Mouse (Mus musculus): ENCODE results near the gene Slc6a4. TPM values are rescaled to one million over a fixed set of nuclear protein-coding genes. Genes with fewer than 3 reads are reported as not detected.

The Slc6a4 gene
- polyA plus RNA-seq (2012; rRNA removed) = 12.8 and 14.6 TPM in 2 replicates

DNA sequence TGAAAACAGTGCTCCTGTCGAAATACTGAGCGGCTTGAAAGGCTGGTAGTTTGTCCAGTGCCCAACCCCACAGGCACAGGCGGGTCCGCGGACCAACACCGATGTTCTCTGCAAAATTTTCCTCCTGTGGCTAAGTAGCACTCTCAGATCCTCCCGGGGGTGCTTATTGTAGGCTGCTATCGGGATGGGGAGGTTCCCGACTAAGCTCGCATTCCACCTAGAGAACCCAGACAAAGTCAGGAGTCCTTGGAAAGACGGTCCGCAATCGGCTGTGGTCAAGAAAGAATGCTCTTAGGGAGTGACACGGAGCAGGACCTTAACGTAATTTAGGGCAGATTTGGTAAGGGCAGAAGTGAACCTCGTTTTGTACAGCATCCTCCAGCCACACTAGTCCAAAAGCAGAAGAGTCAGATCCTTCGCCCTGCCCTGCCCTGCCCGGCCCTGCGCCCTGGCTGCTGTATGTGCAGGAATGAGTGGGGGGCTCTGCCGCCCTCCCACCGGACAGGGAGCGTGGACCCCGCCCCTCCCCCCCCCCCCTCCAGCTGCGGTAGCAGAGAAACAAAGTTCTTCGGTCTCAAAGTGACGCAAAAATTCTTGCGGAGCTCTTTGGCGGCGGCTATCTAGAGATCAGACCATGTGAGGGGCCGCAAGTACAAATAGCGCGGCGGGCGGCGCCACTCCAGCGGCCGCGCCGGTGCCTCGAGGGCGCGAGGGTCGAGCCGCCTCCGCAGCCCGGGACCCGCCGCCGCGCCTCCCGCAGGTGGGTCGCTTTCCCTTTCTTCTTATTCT is at the start of gene Slc6a4:
Slc6a4 (plus strand) TSS at position 688 of the 789 bp plus-strand sequence.
- DNase-seq = no peak
- TF ChIP-seq POLR2A (IDR thresholded peaks at IDR 0.05; ENCODE audit: low read depth, low read length) = no peak
- TF ChIP-seq CTCF (conservative IDR thresholded peaks at IDR 0.05; ENCODE audit: insufficient read depth, insufficient read length, low read depth, low read length) = no peak
- Histone ChIP-seq H3K27ac (ENCODE audit: insufficient read depth, low read depth, low read length) (no peak within 1 kb of the TSS), H3K36me3 (ENCODE audit: control insufficient read depth, insufficient read depth, low read length) (no peaks in the 10 kb centered on the region), H3K27me3 (replicated peaks; ENCODE audit: control insufficient read depth, insufficient read depth, low read length) (peaks cover 2% of the 10 kb centered on the region; the same call in 1 of the 2 replicates), H3K4me3 (ENCODE audit: insufficient read depth, low read depth, low read length) (peak within 1 kb of the TSS; percentile 47), H3K4me1 (ENCODE audit: control insufficient read depth, insufficient read depth, low read length) (0 out of 2 replicates have a peak, but pooled peaks cover 3% of the 10 kb centered on the region)
- WGBS = under 1% methylated on average over 52 of the region's 52 CpGs

DNA sequence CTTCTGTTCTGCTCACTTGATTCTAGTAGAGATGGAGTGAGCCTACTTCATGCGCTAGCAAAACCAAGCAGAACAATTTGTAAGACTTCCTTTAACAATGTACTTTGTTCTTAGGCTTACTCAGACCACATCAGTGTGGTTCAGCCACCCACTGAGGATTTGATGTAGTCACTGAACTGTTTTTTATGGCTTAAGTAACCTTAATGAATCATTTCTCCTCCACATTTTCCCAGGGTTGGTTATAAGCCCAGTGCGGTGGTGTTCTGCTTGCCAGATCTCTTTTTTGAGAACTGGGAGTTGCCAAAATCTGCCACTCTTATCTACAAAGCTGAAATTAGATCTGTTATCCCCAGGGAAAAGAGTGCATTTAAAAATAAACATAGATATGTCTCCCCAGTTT is 44.9 kb upstream of the Slc6a4 start:
- no peak for TF ChIP-seq POLR2A (IDR thresholded peaks at IDR 0.05; ENCODE audit: low read depth, low read length)
- 28% methylated on average over 2 of the region's 2 CpGs for WGBS
- Histone ChIP-seq H3K27me3 (replicated peaks; ENCODE audit: control insufficient read depth, insufficient read depth, low read length) (no peaks in the 10 kb centered on the region), H3K36me3 (ENCODE audit: control insufficient read depth, insufficient read depth, low read length) (peaks cover 14% of the 10 kb centered on the region), H3K27ac (ENCODE audit: insufficient read depth, low read depth, low read length) (0 out of 2 replicates have a peak overlapping the region, but pooled peaks have one; percentile 46), H3K4me1 (ENCODE audit: control insufficient read depth, insufficient read depth, low read length) (no peaks in the 10 kb centered on the region; the same call in 1 of the 2 replicates), H3K4me3 (ENCODE audit: insufficient read depth, low read depth, low read length) (no peak overlapping the region)
- peak; percentile 51 for DNase-seq

DNA sequence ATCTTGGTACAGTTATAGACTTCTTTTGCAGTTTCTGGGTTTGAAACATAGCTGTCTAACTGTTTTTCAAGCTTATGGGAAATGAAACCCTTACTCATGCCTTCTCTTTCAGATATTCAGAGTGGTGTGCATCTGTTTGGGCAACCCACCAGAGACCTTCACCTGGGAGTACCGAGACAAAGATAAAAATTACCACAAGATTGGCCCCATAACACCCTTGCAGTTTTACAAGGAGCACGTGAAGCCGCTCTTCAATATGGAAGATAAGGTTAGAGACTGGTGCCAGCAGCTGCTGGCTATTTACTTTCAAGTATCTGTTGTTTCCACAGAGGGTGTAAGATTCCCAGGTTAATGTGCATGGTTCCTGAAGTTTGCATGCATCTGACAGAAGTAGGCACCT is 32.7 kb upstream of the Slc6a4 start:
- Histone ChIP-seq H3K27me3 (replicated peaks; ENCODE audit: control insufficient read depth, insufficient read depth, low read length) (no peaks in the 10 kb centered on the region), H3K27ac (ENCODE audit: insufficient read depth, low read depth, low read length) (no peak overlapping the region), H3K4me1 (ENCODE audit: control insufficient read depth, insufficient read depth, low read length) (no peaks in the 10 kb centered on the region), H3K36me3 (ENCODE audit: control insufficient read depth, insufficient read depth, low read length) (peaks cover 25% of the 10 kb centered on the region), H3K4me3 (ENCODE audit: insufficient read depth, low read depth, low read length) (no peak overlapping the region)
- WGBS = 94% methylated on average over 3 of the region's 3 CpGs
- no peak for TF ChIP-seq CTCF (conservative IDR thresholded peaks at IDR 0.05; ENCODE audit: insufficient read depth, insufficient read length, low read depth, low read length)
- TF ChIP-seq POLR2A (IDR thresholded peaks at IDR 0.05; ENCODE audit: low read depth, low read length) = no peak
- DNase-seq = no peak

DNA sequence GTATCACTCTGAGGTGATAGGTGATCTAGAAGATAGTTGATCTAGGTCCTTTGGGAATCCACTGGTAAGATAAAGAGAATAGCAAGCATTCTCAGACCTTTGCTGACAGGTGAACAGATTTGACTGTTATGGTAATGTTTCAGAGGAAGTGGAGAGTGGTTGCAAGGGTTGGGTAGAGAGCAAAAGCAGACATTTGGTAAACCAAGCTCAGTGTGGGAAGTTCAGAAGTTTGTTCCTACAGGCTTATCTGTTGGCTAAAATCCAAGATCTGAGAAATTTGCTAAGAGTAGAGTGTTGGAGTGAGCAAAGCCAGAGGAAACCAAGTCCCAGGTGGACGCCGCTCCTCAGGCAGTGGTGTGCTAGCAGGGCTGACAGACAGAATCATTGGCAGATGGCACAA is 28.1 kb upstream of the Slc6a4 start:
- Histone ChIP-seq H3K27ac (ENCODE audit: insufficient read depth, low read depth, low read length) (no peak overlapping the region), H3K4me1 (ENCODE audit: control insufficient read depth, insufficient read depth, low read length) (no peaks in the 10 kb centered on the region), H3K36me3 (ENCODE audit: control insufficient read depth, insufficient read depth, low read length) (peaks cover 24% of the 10 kb centered on the region), H3K4me3 (ENCODE audit: insufficient read depth, low read depth, low read length) (no peak overlapping the region), H3K27me3 (replicated peaks; ENCODE audit: control insufficient read depth, insufficient read depth, low read length) (no peaks in the 10 kb centered on the region)
- DNase-seq = no peak
- no peak for TF ChIP-seq CTCF (conservative IDR thresholded peaks at IDR 0.05; ENCODE audit: insufficient read depth, insufficient read length, low read depth, low read length)
- no peak for TF ChIP-seq POLR2A (IDR thresholded peaks at IDR 0.05; ENCODE audit: low read depth, low read length)
- 82% methylated on average over 2 of the region's 2 CpGs for WGBS

DNA sequence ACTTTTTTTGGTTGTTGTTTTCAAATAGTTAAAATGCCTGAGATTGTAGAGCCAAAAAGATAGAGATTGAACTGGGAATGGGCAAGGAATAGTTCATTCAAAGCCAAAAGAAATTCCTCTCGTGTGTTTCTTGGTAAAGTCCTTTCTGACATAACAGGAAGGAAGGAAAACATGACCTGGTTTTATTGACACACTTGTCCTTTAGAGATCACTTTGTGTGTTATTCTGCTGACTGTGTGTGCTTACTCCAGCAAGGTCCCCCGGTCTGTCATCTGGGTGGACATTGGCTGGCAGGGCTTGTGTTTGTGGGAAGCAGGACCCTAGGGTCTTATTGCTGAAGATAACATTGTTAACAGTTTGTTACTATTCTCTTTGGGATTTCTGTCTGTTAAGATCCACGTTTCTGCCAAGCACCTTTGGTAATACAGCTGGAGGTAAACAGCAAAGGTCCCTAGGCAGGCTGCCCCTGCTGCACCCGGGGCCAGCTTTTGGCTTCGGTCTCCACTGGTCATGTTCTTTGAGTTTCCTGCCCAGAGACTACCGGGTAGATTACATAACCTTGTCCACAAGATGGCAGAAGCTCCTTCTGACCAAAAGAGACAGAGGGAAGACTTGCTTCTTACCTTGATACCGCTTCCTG is 23.6 kb upstream of the Slc6a4 start:
- Histone ChIP-seq H3K4me1 (ENCODE audit: control insufficient read depth, insufficient read depth, low read length) (no peaks in the 10 kb centered on the region), H3K36me3 (ENCODE audit: control insufficient read depth, insufficient read depth, low read length) (peaks cover 4% of the 10 kb centered on the region; the same call in 1 of the 2 replicates), H3K4me3 (ENCODE audit: insufficient read depth, low read depth, low read length) (no peak overlapping the region), H3K27ac (ENCODE audit: insufficient read depth, low read depth, low read length) (no peak overlapping the region), H3K27me3 (replicated peaks; ENCODE audit: control insufficient read depth, insufficient read depth, low read length) (no peaks in the 10 kb centered on the region)
- WGBS = 73% methylated on average over 7 of the region's 7 CpGs
- no peak for TF ChIP-seq CTCF (conservative IDR thresholded peaks at IDR 0.05; ENCODE audit: insufficient read depth, insufficient read length, low read depth, low read length)
- no peak for TF ChIP-seq POLR2A (IDR thresholded peaks at IDR 0.05; ENCODE audit: low read depth, low read length)
- peak; percentile 18 for DNase-seq

DNA sequence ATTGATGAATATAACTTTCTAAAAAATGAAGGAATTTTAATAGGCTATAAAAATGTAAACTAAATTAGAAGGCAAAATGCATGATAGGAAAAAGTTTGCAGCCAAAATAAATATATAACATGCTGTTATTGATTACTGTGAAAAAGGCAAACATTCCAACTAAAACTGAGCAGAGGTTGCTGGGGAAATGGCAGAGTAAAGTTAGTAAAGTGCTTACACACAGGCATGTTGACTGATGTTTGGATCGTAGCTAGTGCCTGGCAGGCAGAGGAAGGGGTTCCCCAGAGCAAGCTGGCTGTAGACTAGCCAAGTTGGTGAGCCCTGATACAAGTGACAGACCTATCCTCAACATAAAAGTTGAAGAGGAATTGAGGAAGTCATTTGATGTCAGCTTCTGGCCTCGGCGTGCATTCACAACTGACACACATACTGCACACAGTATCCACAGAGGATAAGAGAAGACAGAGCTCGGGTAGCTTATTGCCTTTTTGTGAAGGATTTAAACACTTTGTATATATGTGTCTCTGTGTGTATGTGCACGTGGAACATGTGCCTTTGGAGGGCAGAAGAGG is 16.7 kb upstream of the Slc6a4 start:
- no peaks in the 10 kb centered on the region for H3K4me1 ChIP-seq (ENCODE audit: control insufficient read depth, insufficient read depth, low read length)
- H3K4me3 ChIP-seq (ENCODE audit: insufficient read depth, low read depth, low read length) = no peak overlapping the region
- H3K36me3 ChIP-seq (ENCODE audit: control insufficient read depth, insufficient read depth, low read length) = no peaks in the 10 kb centered on the region; the same call in 1 of the 2 replicates
- H3K27ac ChIP-seq (ENCODE audit: insufficient read depth, low read depth, low read length) = no peak overlapping the region
- DNase-seq = no peak
- no peaks in the 10 kb centered on the region for H3K27me3 ChIP-seq (replicated peaks; ENCODE audit: control insufficient read depth, insufficient read depth, low read length)
- WGBS = 66% methylated on average over 5 of the region's 5 CpGs
- TF ChIP-seq POLR2A (IDR thresholded peaks at IDR 0.05; ENCODE audit: low read depth, low read length) = no peak
- no peak for TF ChIP-seq CTCF (conservative IDR thresholded peaks at IDR 0.05; ENCODE audit: insufficient read depth, insufficient read length, low read depth, low read length)

DNA sequence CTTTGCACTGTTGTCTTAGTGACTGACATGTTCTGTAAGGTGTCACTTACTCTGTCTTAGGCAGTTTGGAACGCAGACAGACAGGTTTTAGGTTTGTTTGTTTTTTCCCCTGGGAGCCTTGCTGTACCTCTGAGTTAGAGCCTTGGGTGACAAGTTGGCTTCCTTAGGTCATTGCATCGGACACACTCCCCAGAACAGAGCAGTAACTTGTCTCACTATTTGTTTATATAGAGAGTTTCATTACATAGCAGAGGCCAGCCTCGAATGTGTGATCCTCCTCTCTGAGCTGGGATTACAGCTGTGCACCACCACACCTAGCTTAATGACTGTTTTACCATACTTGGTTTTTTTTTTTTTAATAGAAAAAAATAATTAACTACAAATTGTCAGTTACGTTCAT is 16.0 kb upstream of the Slc6a4 start:
- no peak for DNase-seq
- no peaks in the 10 kb centered on the region for H3K4me1 ChIP-seq (ENCODE audit: control insufficient read depth, insufficient read depth, low read length)
- H3K4me3 ChIP-seq (ENCODE audit: insufficient read depth, low read depth, low read length) = no peak overlapping the region
- H3K27me3 ChIP-seq (replicated peaks; ENCODE audit: control insufficient read depth, insufficient read depth, low read length) = no peaks in the 10 kb centered on the region
- no peak for TF ChIP-seq CTCF (conservative IDR thresholded peaks at IDR 0.05; ENCODE audit: insufficient read depth, insufficient read length, low read depth, low read length)
- no peak for TF ChIP-seq POLR2A (IDR thresholded peaks at IDR 0.05; ENCODE audit: low read depth, low read length)
- H3K27ac ChIP-seq (ENCODE audit: insufficient read depth, low read depth, low read length) = no peak overlapping the region
- no peaks in the 10 kb centered on the region; the same call in 1 of the 2 replicates for H3K36me3 ChIP-seq (ENCODE audit: control insufficient read depth, insufficient read depth, low read length)
- 62% methylated on average over 4 of the region's 4 CpGs for WGBS

Data from kidney, adult 2 months (tissue).